Mouse (Mus musculus) thymus, adult 2 months (tissue): ENCODE measurements around the gene Pla2g6. TPM values are rescaled to one million over a fixed set of nuclear protein-coding genes. Genes with fewer than 3 reads are reported as not detected.
A peak's percentile ranks its signal among the peaks of the same experiment; 100 is the strongest.

ENCODE experiments used
- DNase-seq: peaks from one replicate; pipeline ENCODE4 v3.0.0; 2021
- H3K27ac ChIP-seq: fragments of 200-500 bp; 2 replicates; pipeline ENCODE4 v1.5.1; 2012; ENCODE audit warnings: low read length, control low read depth; ENCODE audit not compliant: control insufficient read depth, insufficient read depth
- H3K27me3 ChIP-seq: fragments of 200-500 bp; 2 replicates; pipeline ENCODE4 v1.6.1; 2012; ENCODE audit warnings: mild to moderate bottlenecking, low read length, moderate library complexity, mixed read lengths; ENCODE audit not compliant: control insufficient read depth, insufficient read depth
- H3K36me3 ChIP-seq: fragments of 200-500 bp; 2 replicates; pipeline ENCODE4 v1.6.1; 2012; ENCODE audit warnings: mild to moderate bottlenecking, low read length, moderate library complexity; ENCODE audit not compliant: control insufficient read depth, insufficient read depth
- H3K4me1 ChIP-seq: fragments of 200-500 bp; replicated peaks from 2 replicates; pipeline ENCODE4 v1.6.1; 2012; ENCODE audit warnings: low read length; ENCODE audit not compliant: control insufficient read depth, insufficient read depth
- H3K4me3 ChIP-seq: fragments of 200-500 bp; 2 replicates; pipeline ENCODE4 v1.5.1; 2012; ENCODE audit warnings: mild to moderate bottlenecking, low read length, control low read depth, moderate library complexity; ENCODE audit not compliant: control insufficient read depth, insufficient read depth
- CTCF ChIP-seq: fragments of 200-500 bp; IDR thresholded peaks from 2 replicates; pipeline ENCODE4 v1.5.1; 2012; ENCODE audit warnings: mild to moderate bottlenecking, control low read depth, low read length, moderate library complexity, borderline replicate concordance; ENCODE audit not compliant: control insufficient read depth, poor library complexity, insufficient read depth; ENCODE audit errors: extremely low read depth
- POLR2A ChIP-seq: fragments of 200-500 bp; IDR thresholded peaks from 2 replicates; pipeline ENCODE4 v1.6.1; 2012; ENCODE audit warnings: mild to moderate bottlenecking, low read length, control low read depth, moderate library complexity; ENCODE audit not compliant: control insufficient read depth, poor library complexity, insufficient read depth; ENCODE audit errors: extremely low read depth
- WGBS: fragments of 180-500 bp; shearing (Covaris S2); methylation state at CpG from one replicate; pipeline ENCODE4 v1.1.7; 2018; 5-methylcytosine and 5-hydroxymethylcytosine counted together
- polyA plus RNA-seq: library from polyadenylated mRNA; depleted of rRNA; stranded (reverse); fragments of >200 nt; gene quantifications from 2 replicates; pipeline ENCODE4 v1.2.3, GENCODE M21; 2012

Gene Pla2g6
- polyA plus RNA-seq, 1 experiment, result 71.4 TPM

DNA sequence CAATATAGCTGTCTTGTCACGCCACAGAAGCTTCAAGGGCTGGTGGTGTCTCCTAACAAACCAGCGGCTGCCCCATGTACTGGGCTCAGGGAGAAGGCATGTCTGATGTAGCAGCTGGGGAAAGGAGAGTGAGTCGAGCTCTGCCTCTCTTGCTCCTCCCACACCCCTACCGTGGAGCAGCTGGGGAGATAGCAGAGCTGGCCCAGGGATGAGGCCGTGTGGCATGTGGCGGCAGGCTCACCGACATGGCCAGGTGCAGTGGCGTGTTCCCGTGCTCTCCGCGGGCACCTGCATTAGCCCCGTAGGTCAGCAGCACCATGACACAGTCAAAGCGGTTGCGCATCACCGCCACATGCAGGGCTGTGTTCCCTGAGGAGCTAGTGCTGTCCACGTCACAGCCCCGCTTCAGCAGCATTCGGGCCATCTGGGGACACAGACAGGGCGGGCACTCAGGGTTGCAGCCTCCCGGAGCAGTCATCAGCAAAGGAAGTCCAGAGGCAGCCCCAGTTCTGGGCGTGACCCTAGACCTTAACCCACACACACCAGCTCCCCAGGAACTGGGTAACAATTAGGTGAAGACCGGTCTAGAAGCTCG is 22.1 kb downstream of the Pla2g6 start:
- no peak for DNase-seq
- 0 out of 2 replicates have a peak, but pooled peaks cover 4% of the 10 kb centered on the region for H3K36me3 ChIP-seq
- no peak overlapping the region for H3K27ac ChIP-seq
- H3K27me3 ChIP-seq, result no peaks in the 10 kb centered on the region
- no peak overlapping the region for H3K4me3 ChIP-seq
- WGBS, result 90% methylated on average over 23 of the region's 23 CpGs
- H3K4me1 ChIP-seq, result no peaks in the 10 kb centered on the region; the same call in 1 of the 2 replicates
- TF ChIP-seq CTCF, result no peak
- no peak for TF ChIP-seq POLR2A

DNA sequence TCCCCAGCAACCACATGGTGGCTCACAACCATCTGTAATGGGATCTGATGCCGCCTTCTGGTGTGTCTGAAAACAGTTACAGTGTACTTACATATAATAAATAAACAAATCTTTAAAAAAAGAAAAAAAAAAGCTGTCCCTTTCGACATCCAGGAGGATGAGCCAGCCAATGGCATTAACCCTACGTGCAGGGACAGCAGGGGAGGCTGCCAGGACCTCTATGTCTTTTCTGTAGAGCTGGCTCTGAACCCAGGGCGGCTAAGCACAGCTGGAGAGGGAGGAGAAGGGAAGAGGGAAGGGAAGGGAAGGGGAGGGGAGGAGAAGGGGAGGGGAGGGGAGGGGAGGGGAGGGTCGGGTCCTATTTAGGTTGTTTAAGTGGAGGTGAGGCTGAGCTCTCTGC is 23.4 kb downstream of the Pla2g6 start:
- TF ChIP-seq POLR2A, result no peak
- TF ChIP-seq CTCF, result no peak
- Histone ChIP-seq H3K27me3 (no peaks in the 10 kb centered on the region), H3K4me3 (no peak overlapping the region), H3K27ac (no peak overlapping the region), H3K4me1 (no peaks in the 10 kb centered on the region; the same call in 1 of the 2 replicates), H3K36me3 (0 out of 2 replicates have a peak, but pooled peaks cover 4% of the 10 kb centered on the region)
- DNase-seq, result no peak
- WGBS, result 97% methylated on average over 4 of the region's 5 CpGs

- Histone ChIP-seq H3K27ac (no peak overlapping the region), H3K27me3 (no peaks in the 10 kb centered on the region), H3K4me1 (no peaks in the 10 kb centered on the region; the same call in 1 of the 2 replicates), H3K4me3 (no peak overlapping the region), H3K36me3 (0 out of 2 replicates have a peak, but pooled peaks cover 4% of the 10 kb centered on the region)
- TF ChIP-seq POLR2A, result no peak
- no peak for TF ChIP-seq CTCF
- DNase-seq, result peak; percentile 55
- 97% methylated on average over 8 of the region's 8 CpGs for WGBS
Observed at GRCm38 (mm10) chr15:79303725-79304124, 24.5 kb downstream of the Pla2g6 start.

- TF ChIP-seq POLR2A (no peak), CTCF (no peak)
- Histone ChIP-seq H3K27me3 (no peaks in the 10 kb centered on the region), H3K36me3 (no peaks in the 10 kb centered on the region), H3K27ac (no peak overlapping the region), H3K4me3 (no peak overlapping the region), H3K4me1 (no peaks in the 10 kb centered on the region; the same call in 1 of the 2 replicates)
- no peak for DNase-seq
- WGBS, result 95% methylated on average over 2 of the region's 2 CpGs
Observed at GRCm38 (mm10) chr15:79299563-79300155, 28.5 kb downstream of the Pla2g6 start.

- H3K36me3 ChIP-seq, result no peaks in the 10 kb centered on the region
- H3K4me1 ChIP-seq, result no peaks in the 10 kb centered on the region; the same call in 1 of the 2 replicates
- H3K27me3 ChIP-seq, result no peaks in the 10 kb centered on the region
- TF ChIP-seq CTCF (no peak), POLR2A (no peak)
- H3K4me3 ChIP-seq, result no peak overlapping the region
- no peak for DNase-seq
- WGBS, result 94% methylated on average over 6 of the region's 6 CpGs
- no peak overlapping the region for H3K27ac ChIP-seq
Observed at GRCm38 (mm10) chr15:79298553-79298952, 29.6 kb downstream of the Pla2g6 start.

DNA sequence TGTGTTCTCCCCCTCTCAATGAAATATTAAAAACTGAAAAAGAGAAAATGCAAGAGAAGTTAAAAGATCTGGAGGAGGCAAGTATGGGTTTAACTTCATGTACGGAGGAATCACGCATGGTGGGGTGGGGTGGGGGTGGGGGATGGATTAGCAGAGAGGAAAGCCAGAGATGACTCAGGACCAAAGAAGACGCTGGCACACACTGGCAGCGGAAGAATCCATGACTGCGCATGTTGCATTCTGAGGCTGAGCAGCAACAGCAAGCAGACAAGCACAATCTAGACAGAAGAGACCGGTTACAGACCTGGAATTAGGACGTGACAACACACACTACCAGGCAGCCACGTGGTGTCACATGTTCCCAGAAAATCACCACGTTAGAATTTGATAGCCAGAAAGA is 35.4 kb downstream of the Pla2g6 start:
- Histone ChIP-seq H3K27me3 (no peaks in the 10 kb centered on the region), H3K27ac (no peak overlapping the region), H3K4me1 (no peaks in the 10 kb centered on the region), H3K4me3 (no peak overlapping the region), H3K36me3 (no peaks in the 10 kb centered on the region)
- 95% methylated on average over 9 of the region's 9 CpGs for WGBS
- no peak for DNase-seq
- no peak for TF ChIP-seq POLR2A
- no peak for TF ChIP-seq CTCF

- H3K4me1 ChIP-seq, result no peaks in the 10 kb centered on the region
- WGBS, result 95% methylated on average over 3 of the region's 3 CpGs
- no peak for TF ChIP-seq POLR2A
- TF ChIP-seq CTCF, result no peak
- no peak for DNase-seq
- no peaks in the 10 kb centered on the region for H3K27me3 ChIP-seq
- H3K27ac ChIP-seq, result no peak overlapping the region
- no peak overlapping the region for H3K4me3 ChIP-seq
- H3K36me3 ChIP-seq, result 0 out of 2 replicates have a peak, but pooled peaks cover 3% of the 10 kb centered on the region
Observed at GRCm38 (mm10) chr15:79290340-79290739, 37.9 kb downstream of the Pla2g6 start.
